Mouse (Mus musculus) layer of hippocampus, adult 11-12 months (tissue): ENCODE measurements around the gene Ctbs.
A peak's percentile ranks its signal among the peaks of the same experiment; 100 is the strongest.
"Not testable (repeated sequence)": the region's sequence is repeated elsewhere in the genome, so short reads cannot be mapped to it uniquely, and the experiment has no call there.

Source experiments
- DNase-seq: peaks from one replicate; pipeline ENCODE4 v3.0.0; 2022; ENCODE audit warnings: low spot score

The Ctbs gene

DNA sequence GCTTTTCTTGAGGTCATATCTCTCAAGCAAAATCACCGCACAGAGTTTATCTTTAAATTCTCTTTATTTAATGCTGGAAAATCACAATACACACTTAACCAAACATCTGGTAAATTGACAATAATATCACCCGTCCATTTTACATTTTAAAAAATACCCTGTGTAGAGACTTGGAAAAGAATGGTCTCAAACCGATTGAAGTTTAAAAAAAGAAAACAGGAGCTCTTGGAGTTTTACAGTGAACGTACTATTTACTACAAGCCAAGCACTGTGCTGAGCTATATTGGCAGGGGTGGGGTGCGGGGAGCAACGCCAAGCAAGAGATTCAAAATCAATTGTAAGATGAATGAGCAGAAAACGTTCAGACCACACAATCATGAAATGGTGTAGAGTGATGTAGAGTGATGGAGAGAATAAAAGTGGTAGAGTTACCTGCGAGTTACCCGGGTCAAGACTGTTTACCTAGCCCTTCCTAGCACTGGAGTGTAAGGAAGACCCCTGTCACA, at the start of gene Ctbs:
Gene Ctbs (plus strand): TSS at position 51 of the 506 bp plus-strand sequence.
- DNase-seq = no peak

GRCm38 (mm10) chr3:146403770-146404169, 45.8 kb upstream of the Ctbs start:
- DNase-seq = no peak

GRCm38 (mm10) chr3:146404311-146405201, 45.0 kb upstream of the Ctbs start, which contains the start of gene Ssx2ip:
Gene Ssx2ip (plus strand): TSS chr3:146404642.
- peak; percentile 95 for DNase-seq

DNA sequence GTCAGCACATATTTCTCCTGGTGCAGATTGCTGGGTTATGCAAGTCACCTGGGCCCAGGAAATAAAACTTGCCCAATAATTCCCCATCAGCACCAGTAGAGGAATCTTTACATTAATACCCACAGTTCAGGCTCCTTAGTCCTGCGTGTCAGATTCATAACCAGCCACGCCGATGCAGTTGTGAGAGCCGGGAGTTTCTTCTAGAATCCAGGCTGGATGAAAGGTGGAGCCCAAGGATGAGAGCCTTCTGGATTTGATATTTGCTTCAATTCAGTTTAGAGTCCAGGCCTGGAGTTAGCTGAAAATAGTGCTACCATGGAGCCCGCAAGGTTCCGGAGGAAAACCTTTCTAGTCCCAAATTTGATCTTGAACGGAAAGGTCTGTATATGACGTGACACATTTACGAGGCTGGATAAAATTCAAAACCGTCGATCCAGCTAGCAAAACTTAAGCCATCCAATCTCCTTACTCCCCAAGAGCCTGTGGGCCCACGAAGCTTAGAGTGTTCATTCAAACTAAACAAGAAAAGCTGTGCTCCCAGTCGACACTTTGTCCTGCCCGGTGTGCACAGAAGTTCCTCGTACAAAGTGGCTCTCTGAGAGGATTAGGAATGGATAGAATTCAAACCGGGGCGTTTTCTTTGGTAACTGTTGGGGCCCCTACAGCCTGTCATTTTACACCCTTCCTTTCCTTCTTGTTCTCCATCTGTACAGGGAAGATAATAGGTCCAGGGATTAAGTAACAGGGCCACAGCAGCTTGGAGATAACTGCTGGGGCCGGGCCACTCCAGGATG, 44.2 kb upstream of the Ctbs start:
- DNase-seq = no peak

GRCm38 (mm10) chr3:146406007-146406341, 43.6 kb upstream of the Ctbs start:
- DNase-seq = no peak

DNA sequence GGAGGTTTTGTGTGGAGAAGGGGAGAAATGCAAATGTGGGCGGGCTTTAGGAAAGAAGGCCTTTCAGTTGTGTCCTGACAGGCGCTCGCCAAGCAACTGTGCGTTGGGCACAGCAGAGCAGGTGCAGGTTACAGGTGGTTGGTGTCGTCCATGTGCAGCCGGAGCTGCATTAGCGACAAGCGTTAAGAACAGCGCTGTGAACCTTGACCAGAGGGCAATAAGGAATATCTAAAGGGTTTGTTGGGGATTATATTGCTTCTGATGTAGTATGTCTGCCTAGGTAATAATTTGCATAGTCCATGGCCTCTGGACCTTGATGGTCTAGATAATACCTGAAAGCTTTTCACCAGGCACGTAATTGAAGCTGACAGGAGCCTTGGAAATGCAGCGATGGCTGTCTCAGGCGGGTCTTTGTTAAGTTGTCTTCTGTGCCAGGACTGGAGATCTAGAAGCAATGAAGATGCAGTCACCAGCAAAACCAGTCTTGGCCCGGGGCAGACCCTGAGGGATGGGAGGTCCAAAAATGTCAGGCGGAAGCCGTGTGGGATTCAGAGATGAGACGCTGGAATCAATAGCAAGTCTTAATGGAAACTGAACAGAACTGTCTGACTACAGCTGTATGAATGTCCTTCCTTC, 42.4 kb upstream of the Ctbs start:
- no peak for DNase-seq

DNA sequence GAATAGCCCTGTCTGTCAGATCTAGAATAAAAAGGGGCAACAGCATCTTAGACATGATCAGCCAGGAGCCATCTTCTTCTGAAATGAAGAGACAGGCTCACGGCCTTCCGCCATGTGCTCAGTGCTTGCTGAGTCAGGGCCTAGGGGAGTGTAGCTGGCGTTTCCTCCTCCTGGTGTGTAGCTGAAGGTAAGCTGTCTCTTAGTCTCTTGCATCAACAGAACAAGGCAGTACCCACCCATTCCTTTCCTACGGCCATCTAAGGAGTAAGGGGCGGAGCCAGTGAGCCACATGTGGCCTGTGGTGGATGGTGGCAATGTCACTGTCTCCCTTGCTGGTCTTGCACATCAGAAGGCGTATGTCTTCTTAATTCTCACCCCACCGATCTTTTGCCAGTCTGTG, 39.5 kb upstream of the Ctbs start:
- DNase-seq = no peak

GRCm38 (mm10) chr3:146412008-146412407, 37.6 kb upstream of the Ctbs start:
- DNase-seq = no peak

DNA sequence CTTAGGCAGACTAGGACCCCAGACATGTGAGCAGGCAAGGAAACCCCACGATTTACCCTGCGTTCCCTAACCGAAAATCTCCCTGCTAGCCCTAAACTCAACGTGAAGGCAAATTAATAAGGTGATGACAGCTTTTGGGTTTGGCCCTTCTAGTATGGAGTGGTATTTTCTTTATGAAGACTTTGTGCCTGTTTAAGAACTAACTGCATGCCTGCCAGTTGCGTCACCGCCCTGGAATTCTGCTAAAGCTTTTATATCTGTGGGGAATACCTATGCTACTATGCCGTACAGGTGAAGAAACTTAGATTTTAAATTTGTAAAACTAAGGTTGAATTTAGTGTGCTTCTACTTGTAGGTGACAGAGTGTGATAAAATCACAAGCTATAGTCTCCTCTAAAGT, 37.1 kb upstream of the Ctbs start:
- DNase-seq = no peak

DNA sequence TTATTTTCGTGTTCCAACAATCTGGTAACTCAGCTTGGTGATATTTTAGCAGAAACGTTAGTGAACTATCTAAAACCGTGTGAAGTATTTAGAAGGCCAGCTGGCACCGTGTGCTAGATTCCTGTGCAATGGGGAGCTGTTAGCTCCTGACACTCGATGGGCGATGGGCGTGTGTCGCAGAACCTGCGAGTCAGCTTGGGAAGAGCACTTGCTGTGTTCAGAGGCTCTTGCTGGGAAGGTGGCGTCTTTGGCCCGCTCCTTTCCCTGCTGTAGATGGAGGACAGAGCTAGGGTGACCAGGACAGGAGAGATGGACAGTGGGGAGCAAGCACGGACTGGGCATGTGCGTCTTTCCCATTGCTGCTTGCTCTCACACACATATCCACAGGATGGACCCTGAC, 36.6 kb upstream of the Ctbs start:
- no peak for DNase-seq

GRCm38 (mm10) chr3:146413992-146414391, 35.6 kb upstream of the Ctbs start:
- DNase-seq = no peak

- DNase-seq = no peak
Measured at GRCm38 (mm10) chr3:146414555-146414954, 35.0 kb upstream of the Ctbs start.

DNA sequence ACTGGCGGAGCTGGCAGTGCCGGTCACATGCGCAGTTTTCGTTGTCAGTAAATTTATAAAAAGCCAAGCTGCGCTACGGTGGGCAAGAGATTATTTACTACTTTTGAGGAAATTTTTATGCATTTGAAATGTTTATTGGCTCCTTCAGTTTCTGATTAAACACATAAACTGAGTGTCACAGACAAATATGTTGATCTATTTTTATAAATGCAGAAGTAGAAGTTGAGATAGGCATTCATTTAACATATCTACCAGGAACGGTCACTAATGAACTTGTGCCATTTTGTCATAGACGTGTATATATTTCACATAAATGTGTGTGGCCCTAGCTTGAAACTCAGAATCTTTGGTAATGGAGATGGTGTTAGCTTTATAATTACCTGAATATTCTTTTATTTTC, 31.7 kb upstream of the Ctbs start:
- no peak for DNase-seq

GRCm38 (mm10) chr3:146418901-146419300, 30.7 kb upstream of the Ctbs start:
- DNase-seq = no peak

DNA sequence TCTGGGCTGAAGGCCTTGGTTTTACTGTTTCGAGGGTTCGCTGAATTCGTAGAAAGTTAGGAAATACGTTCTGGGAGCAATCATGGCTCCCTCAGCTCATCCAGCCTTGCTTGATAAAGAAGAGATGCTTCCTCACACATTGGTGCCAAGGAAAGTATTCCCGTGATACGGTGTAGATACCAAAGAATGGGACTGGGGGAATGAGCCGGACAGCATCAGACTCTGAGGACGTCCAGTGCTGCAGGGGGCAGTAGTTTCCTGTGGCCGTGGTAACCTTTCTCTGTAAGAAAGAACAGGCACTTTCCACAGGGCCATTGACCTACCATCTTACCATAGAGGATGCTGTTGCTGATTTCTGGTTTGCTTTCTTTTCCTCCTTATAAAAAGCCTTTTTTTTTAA, 30.1 kb upstream of the Ctbs start:
- DNase-seq = no peak

DNA sequence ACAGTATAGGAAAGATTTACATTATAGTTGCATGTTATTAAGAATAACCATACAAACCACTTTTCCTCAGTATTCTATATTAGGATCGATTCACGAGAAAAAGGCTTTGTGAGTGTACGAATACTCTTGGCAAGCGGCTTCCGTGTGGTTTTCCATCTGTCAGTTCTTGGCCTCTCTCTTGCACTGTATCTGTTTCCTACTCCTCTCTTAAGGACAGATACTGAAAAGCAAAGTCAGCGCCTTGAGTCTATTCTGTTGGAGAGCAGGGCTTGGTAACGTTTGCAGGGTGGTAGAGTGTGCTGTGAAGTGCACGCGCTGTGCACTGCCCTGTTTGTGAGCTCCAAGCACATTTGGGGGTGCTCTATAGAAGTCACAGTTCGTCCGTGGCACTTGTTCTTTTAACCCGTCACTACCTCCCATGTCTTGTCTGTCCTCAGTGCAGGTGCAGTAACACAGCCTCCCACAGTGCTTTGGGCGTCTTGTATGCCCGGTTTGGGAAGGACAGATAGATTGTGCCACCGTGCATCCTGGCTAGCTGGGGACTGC, 29.5 kb upstream of the Ctbs start:
- DNase-seq = no peak

DNA sequence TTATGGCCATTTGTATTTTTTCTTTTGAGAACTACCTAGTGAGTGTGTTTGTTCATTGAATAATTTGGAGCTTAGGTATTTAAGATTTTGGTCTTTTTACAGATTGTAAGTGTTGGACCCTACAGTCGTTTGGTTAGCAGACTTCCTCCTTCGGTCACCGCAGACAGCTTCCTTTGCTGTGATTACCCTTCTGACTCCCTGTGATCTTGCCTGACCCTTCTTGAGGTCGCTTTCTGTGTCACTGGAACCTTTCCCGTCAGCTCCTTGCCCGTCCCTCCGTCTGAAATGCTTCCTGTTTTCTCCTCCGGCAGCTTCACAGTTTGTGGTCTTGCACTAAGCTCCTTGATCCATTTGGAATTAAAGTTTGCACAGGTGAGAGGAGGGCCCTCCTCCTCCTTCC, 27.8 kb upstream of the Ctbs start:
- no peak for DNase-seq

GRCm38 (mm10) chr3:146423710-146424109, 25.9 kb upstream of the Ctbs start:
- no peak for DNase-seq

- no peak for DNase-seq
Measured at GRCm38 (mm10) chr3:146424306-146424900, 25.2 kb upstream of the Ctbs start.

- no peak for DNase-seq
Measured at GRCm38 (mm10) chr3:146425902-146426301, 23.7 kb upstream of the Ctbs start.

GRCm38 (mm10) chr3:146426489-146426888, 23.1 kb upstream of the Ctbs start:
- DNase-seq = no peak

- DNase-seq = not testable (repeated sequence)
Measured at GRCm38 (mm10) chr3:146433063-146433462, 16.5 kb upstream of the Ctbs start.
